Mouse (Mus musculus): ENCODE measurements around the gene Sema4f.

Gene Sema4f

GRCm38 (mm10) chr6:82939167-82939912 is at the start of gene Sema4f:
Gene Sema4f (minus strand): TSS chr6:82939769.
- peak in 1 of 2 experiments; percentile 54 for DNase-seq (ENCODE audit: low spot score in 2 of 2)

DNA sequence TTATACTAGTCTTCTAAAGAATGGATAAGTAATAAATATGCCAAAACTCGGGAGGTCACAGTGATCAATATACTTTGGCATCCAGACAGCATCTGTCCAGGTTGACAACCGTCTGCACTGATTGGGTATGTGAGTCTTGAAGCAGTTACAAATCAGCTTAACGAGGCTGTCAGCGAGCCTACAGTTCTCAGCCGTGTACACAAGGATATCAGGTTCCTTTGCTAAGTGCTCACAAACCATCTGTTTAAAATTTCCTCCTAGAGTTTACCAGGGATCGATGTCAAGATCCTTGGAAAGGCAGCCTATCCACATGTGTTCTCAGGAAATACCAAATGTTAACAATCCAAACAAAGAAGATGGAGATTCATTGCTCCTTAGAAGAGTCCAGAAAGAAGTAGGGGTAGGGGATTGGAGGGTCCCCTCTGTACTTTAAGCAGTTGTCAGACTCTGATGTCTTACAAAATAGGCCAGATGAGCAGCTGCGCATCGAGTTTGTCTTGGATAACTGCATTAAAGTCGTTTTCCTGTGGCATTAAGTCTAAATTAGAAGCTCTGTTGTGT is 47.9 kb upstream of the Sema4f start:
- no peak for DNase-seq (ENCODE audit: low spot score in 2 of 2)

DNA sequence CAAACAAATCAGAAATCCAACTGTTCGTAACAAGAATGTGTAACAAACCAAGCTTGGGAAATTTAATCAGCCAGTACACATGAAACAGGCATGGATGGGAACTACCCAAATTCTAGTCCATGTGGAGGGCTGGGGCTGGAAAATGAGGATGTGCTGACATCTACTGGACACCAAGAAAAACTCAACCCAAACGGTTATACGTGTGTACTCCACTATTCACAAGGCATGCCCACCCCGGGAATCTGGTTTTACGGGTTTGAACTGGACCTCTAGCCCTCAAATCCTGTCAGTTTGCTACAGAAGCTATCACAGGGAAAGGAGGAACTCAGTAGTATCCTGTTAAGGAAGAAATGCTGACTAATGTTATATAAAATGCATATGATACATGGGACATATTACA is 31.5 kb upstream of the Sema4f start:
- DNase-seq (ENCODE audit: low spot score in 2 of 2), result peak in 1 of 2 experiments; percentile 35

DNA sequence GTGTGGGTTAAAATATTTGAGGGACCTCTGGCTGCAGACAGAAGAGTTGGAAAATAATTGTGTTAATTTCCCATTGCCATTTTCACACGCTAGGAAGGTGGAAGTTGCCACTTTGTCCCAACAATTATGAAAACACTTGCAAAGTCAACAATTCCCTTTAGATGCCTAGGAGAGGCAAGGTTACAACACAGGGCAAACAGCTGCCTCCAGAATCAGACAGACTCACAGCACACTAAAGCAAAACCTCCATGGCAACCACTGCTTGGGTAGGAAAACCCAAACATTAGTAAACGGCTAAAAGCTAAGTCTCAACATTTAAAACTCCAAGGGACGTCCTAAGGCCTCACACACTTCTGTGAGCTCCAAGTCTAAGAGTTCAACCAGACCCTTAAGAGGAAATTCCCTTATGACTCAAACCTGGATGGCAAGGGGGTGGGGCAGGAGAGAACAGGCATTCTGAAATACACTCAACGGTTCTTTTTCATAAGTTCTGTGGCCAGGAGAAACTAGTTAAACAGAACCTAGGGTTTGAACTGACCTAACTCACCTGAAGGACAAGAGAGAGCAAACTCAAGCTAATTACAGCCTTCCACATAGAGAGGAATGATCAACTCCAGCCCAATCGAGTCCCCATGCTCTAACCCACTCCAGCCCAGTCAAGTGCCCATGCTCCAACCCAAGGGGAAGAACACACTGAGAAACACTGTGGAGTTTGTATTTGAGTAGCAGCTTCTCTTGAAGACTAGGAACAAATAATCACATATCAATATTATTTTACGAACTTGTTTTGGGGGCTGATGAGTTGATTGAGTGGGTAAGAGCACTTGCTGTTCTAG is 29.9 kb upstream of the Sema4f start:
- no peak for DNase-seq (ENCODE audit: low spot score in 2 of 2)

DNA sequence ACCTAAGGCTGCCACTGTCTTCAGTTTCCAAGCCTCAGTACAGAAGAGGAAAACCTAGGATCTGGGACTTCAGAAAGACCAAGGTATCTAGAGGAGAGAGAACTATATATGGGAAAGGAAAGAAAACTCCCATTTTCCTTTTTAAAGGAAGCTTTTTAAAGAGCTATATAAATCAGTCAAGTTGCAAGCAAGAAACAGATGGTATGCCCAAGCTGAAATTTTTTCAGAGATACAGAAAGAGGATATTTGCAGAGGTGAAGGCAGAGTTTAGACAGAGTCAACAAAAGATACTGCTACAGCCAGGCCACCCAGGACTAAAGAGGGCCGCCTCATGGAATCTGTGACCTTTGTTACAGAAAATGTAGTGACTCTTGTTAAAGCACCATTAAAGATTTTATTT is 22.1 kb upstream of the Sema4f start:
- no peak for DNase-seq (ENCODE audit: low spot score in 2 of 2)

DNA sequence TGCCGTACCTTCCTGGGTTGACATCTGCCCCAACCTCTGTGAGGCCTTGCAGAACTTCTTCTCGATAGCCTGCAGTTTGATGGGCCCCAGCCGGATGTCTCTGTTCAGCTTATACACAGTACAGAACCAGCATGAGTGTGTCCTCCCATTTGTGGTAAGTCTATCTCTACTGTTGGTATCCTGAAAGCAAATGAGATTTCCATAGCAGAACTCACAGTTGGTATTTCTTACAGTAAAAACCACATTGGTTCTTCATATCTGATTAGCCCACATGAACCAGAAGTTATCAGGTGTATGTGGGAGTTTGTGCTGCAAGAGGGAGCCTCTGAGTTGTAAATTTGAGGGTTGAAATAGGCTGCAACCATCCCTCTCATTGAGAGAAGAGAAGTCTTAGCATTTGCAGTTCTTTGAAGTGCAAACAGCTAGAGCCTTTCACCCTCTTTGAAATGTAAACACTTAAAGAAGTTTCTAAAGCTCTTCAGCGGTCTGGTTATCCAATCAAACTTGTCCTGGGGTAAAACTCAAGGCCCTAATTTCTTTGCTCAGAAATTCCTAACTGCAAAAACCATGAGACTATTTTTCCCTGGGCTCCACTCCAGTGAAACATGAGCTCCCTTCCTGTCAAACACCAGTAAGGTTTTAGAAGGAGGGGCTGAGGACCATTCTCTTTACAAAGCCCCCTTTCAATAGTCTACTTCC is 17.1 kb upstream of the Sema4f start:
- no peak for DNase-seq (ENCODE audit: low spot score in 2 of 2)

- no peak for DNase-seq (ENCODE audit: low spot score in 2 of 2)
Observed at GRCm38 (mm10) chr6:82946651-82947050, 7.1 kb upstream of the Sema4f start, which contains the start of gene M1ap. Gene M1ap (plus strand): TSS chr6:82946902.

DNA sequence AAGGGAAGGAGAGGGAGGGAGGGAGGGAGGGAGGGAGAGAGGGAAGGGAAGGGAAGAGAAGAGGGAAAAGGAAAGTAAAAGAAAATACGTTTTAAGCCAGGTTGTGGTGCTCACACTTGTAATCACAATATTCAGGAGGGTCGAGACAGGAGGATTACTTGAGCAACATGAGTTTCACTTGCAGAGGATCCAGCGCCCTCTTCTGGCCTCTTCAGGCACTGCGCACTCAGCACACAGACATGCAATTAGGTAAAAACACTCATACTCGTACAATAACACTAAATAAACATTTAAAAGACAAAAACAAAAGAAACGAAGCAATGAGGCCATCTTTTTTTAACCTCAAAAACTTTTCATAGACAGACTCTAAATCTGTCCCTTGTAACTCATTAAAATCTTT is 6.2 kb upstream of the Sema4f start:
- peak in 1 of 2 experiments; percentile 38 for DNase-seq (ENCODE audit: low spot score in 2 of 2)

DNA sequence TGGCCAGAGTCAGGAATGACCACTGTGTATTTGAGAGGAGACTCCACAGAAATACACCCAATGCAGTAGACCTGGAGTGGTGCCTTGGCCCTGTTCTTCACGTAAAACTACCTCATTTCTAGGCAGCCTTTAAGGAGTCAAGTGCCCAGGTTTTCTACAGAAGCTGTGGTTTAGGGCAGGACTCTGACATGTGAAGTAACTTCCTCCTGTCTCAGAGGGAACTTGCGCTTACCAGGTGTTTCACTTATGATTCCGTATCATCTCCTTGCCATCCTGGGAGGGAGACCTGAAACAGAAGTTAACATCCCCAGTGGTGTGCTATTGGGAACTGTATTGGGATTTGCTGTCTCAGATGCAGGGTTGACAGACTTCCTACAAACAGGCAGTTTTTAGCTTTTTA is 1.2 kb upstream of the Sema4f start:
- no peak for DNase-seq (ENCODE audit: low spot score in 2 of 2)

- DNase-seq (ENCODE audit: low spot score in 2 of 2), result no peak
Observed at GRCm38 (mm10) chr6:82934616-82935230, 4.8 kb downstream of the Sema4f start.

GRCm38 (mm10) chr6:82927617-82928016 is 12.0 kb downstream of the Sema4f start:
- DNase-seq (ENCODE audit: low spot score in 2 of 2), result no peak

- DNase-seq (ENCODE audit: low spot score in 2 of 2), result no peak
Observed at GRCm38 (mm10) chr6:82926528-82926927, 13.0 kb downstream of the Sema4f start.

- DNase-seq (ENCODE audit: low spot score in 2 of 2), result no peak
Observed at GRCm38 (mm10) chr6:82926106-82926505, 13.5 kb downstream of the Sema4f start.

DNA sequence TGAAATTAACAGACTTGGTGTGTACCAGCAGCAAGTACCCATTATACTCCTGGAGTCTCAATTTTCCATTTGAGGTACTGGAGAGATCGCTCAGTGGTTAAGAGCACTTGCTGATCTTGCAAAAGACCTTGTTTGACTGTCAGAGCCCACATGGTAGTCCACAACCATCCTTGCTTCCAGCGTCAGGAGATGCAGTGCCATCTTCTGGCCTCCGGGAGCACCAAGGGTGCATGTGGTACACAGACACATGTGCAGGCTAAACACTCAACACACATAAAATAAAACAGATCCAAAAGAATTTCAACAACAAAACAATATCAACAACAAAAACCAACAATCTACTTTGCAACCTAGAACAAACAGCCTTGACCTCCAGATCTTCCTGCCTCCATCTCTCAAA is 14.6 kb downstream of the Sema4f start:
- DNase-seq (ENCODE audit: low spot score in 2 of 2), result no peak

GRCm38 (mm10) chr6:82921426-82922224 is 17.9 kb downstream of the Sema4f start:
- no peak for DNase-seq (ENCODE audit: low spot score in 2 of 2)

DNA sequence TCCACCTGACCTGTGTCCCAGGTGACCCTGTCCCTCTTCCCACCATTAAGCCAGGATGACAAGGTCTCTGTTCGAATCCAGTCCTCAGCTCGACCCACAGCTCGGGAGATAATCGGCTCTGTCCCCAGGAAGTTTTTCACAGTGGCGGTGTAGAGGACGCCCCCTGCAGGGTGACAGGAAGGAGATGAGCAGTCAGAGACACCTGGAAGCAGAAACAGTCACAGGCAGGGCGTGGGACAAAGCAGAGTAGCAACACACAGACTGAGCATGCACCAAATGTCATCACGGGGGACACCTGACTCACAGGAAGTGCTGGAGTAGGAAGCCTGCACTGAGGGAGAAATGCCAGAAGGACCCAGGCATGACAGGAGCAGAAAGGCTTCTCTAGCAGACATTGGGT is 20.0 kb downstream of the Sema4f start:
- no peak for DNase-seq (ENCODE audit: low spot score in 2 of 2)

DNA sequence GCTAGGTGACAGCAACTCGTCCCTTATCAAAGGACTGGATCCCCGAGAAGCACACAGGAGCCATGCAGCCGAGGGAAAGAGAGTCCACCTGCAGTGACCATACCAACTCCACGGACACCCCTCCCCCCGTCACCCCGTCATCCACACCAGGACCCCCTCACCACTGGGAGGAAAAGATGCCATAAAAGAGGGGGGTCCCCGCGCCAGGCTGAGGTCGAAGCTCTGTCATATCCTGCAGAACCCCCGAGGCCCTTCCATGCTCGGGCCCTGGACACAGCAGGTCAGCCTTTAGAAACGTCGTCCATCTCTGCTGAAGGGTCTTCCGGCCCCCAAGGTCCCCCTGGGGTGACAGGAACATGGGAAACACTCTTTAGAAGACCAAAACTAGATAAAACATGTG is 21.2 kb downstream of the Sema4f start:
- DNase-seq (ENCODE audit: low spot score in 2 of 2), result no peak

DNA sequence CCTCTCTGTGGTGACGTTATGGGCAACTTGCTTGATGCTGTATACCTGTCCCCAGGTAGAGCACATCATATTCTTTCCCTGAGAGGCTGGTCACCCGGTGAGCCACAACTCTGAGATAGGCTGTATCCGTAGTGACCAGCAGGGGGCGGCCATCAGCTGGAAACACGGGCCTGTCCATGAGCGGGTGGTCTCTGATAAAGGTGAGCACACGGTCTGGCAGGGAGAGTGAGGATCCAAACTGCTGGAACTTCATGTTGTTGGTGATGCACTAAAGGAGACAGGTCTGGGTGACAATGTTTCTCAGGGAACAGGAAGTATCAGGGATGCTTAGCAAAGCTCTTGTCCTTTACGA is 21.8 kb downstream of the Sema4f start:
- peak; percentile 27 to 69 for DNase-seq (ENCODE audit: low spot score in 2 of 2)

DNA sequence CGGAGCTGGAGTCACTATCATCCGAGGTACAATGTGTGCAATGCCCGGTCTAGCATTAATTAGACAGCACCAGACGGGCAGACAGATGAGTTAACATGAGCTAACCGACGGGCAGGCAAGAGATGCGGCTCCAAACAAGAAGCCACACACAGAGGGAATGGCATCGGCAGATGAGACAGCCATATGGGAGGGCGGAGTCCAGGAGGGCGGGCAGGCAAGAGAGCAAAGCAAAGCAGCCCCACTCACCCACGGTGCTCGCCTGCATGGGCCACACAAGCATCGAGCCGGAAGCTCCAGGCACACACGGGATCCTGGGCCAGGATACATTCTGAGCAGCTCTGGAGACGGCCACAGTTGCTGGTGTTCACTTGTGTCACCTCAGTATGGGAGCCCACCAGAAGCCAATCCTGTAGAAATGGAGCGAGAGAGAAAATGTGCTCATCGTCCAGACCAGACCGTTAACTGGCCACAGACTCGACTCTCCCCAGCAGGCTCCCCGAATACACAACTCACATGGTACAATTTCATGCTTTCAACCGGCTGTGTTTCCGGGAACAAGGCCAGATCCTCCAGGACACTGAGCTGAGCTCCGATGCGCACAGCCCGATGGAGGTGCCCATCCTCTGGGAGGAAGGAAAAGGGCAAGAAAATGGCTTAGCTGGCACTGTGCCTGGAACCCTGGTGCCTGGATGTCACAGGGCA is 22.3 kb downstream of the Sema4f start:
- DNase-seq (ENCODE audit: low spot score in 2 of 2), result no peak

- no peak for DNase-seq (ENCODE audit: low spot score in 2 of 2)
Observed at GRCm38 (mm10) chr6:82916459-82916858, 23.1 kb downstream of the Sema4f start.

Data from spleen, postnatal 10 days (tissue).